Mouse (Mus musculus) MEL (cell line): ENCODE data around the gene Gm4756.

Experiments
- BHLHE40 ChIP-seq: IDR thresholded peaks from 2 replicates; pipeline ENCODE4 v1.6.1; 2012; ENCODE audit warnings: low read depth, mild to moderate bottlenecking, inconsistent platforms, low read length, improper control_type of control experiment, borderline replicate concordance
- CTCF ChIP-seq, 3 experiments: IDR thresholded peaks in 2 of 3; conservative IDR thresholded peaks in 1 of 3; 2 replicates each; pipeline ENCODE4 v1.5.1; 2011 to 2012; ENCODE audit warnings: low read length in 3 of 3, low read depth in 2 of 3, mild to moderate bottlenecking in 2 of 3, improper control_type of control experiment in 1 of 3, inconsistent platforms in 1 of 3, mixed read lengths in 1 of 3, moderate library complexity in 1 of 3; ENCODE audit not compliant: control insufficient read depth in 1 of 3, insufficient read depth in 1 of 3, poor library complexity in 1 of 3, severe bottlenecking in 1 of 3
- EP300 ChIP-seq, 2 experiments: IDR thresholded peaks; 2 replicates each; pipeline ENCODE4 v1.6.1; 2011; ENCODE audit warnings: improper control_type of control experiment in 2 of 2, low read length in 2 of 2, low read depth in 1 of 2, mild to moderate bottlenecking in 1 of 2
- MAFK ChIP-seq: IDR thresholded peaks from 2 replicates; pipeline ENCODE4 v1.6.1; 2011; ENCODE audit warnings: low read depth, mild to moderate bottlenecking, low read length, improper control_type of control experiment, borderline replicate concordance
- MAX ChIP-seq: IDR thresholded peaks from 2 replicates; pipeline ENCODE4 v1.6.1; 2011; ENCODE audit warnings: low read length, improper control_type of control experiment
- POLR2A ChIP-seq, 2 experiments: IDR thresholded peaks; 2 replicates each; pipeline ENCODE4 v1.6.1; 2011 to 2012; ENCODE audit warnings: low read length in 2 of 2, mild to moderate bottlenecking in 2 of 2, control low read depth in 1 of 2, improper control_type of control experiment in 1 of 2, low read depth in 1 of 2, moderate library complexity in 1 of 2; ENCODE audit not compliant: control insufficient read depth in 1 of 2, insufficient read depth in 1 of 2, poor library complexity in 1 of 2
- POLR2AphosphoS2 ChIP-seq: IDR thresholded peaks from 2 replicates; pipeline ENCODE4 v1.6.1; 2011; ENCODE audit warnings: low read length, improper control_type of control experiment
- POLR2AphosphoS5 ChIP-seq: IDR thresholded peaks from 2 replicates; pipeline ENCODE4 v1.6.1; 2012; ENCODE audit warnings: low read depth, borderline replicate concordance, mild to moderate bottlenecking, inconsistent platforms, low read length, moderate library complexity, mixed read lengths
- TCF12 ChIP-seq: IDR thresholded peaks from 2 replicates; pipeline ENCODE4 v1.6.1; 2014; ENCODE audit warnings: low read depth, mild to moderate bottlenecking, inconsistent platforms, low read length, improper control_type of control experiment, moderate library complexity
- ZMIZ1 ChIP-seq: IDR thresholded peaks from 2 replicates; pipeline ENCODE4 v1.6.1; 2012; ENCODE audit warnings: low read depth, mild to moderate bottlenecking, inconsistent platforms, low read length, improper control_type of control experiment, moderate library complexity

DNA sequence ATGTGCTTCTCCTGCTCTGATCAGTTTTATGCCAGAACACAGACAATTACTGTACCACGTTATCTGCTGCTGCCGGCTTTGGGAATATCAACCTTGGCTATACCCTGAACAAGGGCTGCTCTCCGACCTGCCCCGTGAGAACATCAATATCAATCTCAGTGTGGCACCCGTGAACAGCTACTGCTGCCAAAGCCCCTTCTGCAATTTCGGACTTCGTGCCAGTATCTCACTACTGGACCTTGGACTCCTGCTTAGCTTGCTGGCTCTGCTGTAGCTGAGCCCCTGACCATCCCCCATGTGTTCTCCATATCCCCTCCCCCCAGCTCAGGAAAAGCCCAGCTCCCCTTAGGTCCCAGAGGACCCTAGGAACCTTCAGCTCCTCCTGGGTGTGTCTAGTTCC lies 28.6 kb downstream of the Gm4756 start:
- TF ChIP-seq MAFK (no peak), POLR2A (IDR thresholded peaks at IDR 0.05; ENCODE audit: control insufficient read depth in 1 of 2, insufficient read depth in 1 of 2, low read depth in 1 of 2, low read length in 2 of 2, poor library complexity in 1 of 2) (no peak), CTCF (IDR thresholded peaks at IDR 0.05 in 2 of 3, conservative IDR thresholded peaks at IDR 0.05 in 1 of 3; ENCODE audit: control insufficient read depth in 1 of 3, insufficient read depth in 1 of 3, low read depth in 2 of 3, low read length in 3 of 3, poor library complexity in 1 of 3, severe bottlenecking in 1 of 3) (no peak), EP300 (IDR thresholded peaks at IDR 0.05; ENCODE audit: low read depth in 1 of 2, low read length in 2 of 2) (no peak), TCF12 (no peak), ZMIZ1 (no peak), BHLHE40 (no peak), POLR2AphosphoS5 (no peak), MAX (no peak), POLR2AphosphoS2 (no peak)
